Mouse (Mus musculus): ENCODE measurements around the gene Fam43b. TPM values are rescaled to one million over a fixed set of nuclear protein-coding genes. Genes with fewer than 3 reads are reported as not detected.

Fam43b gene
- total RNA-seq, 2 experiments from 2014 or later = not detected

DNA sequence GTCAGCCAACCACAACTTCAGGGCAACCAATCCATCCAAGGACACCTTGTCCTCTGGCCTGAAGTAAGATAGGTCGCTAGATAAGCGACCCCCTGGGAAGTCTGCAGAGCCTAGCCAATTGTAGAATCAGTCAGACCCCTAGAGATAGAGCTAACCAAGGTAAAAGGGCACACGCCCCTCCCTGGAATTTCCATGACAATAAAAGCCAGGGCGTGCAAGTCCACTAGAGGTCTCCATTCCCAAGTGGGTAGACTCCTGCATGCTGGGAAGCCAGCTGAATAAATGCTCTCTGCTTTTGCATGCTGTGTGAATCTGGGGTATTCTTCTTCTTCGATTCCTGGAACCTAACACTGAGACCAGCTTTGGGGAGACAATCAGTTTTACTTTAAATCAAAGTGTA, 20.1 kb upstream of the Fam43b start:
- no peak for TF ChIP-seq CTCF (IDR thresholded peaks at IDR 0.05)
- intact Hi-C loops (cut with DNase I) = no loop called here
- Histone ChIP-seq H3K27ac (no peak overlapping the region), H3K4me3 (no peak overlapping the region)
- no peak for DNase-seq

DNA sequence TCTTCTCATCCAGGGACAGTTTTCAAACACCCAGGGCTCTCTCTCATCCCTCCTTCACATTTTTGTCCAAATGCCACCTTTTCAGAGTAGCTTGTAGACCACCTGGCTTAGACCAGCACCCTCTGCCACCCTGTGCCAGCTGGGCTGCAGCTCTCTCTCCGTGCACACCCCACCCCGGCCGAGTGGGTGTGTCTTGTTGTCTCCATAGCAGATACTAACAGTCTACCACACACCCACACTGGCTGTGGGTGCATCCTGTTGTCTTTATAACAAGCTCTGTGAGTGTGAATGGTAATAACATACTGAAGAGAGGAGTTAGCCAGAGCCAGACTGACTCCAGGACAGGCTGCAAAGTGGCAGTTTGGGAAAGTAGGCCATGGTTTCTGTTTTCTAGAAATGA, 19.7 kb upstream of the Fam43b start:
- TF ChIP-seq CTCF (IDR thresholded peaks at IDR 0.05) = no peak
- DNase-seq = no peak
- no peak overlapping the region for H3K4me3 ChIP-seq
- H3K27ac ChIP-seq = no peak overlapping the region; the same call in 1 of the 2 replicates
- intact Hi-C loops (cut with DNase I) = no loop called here

DNA sequence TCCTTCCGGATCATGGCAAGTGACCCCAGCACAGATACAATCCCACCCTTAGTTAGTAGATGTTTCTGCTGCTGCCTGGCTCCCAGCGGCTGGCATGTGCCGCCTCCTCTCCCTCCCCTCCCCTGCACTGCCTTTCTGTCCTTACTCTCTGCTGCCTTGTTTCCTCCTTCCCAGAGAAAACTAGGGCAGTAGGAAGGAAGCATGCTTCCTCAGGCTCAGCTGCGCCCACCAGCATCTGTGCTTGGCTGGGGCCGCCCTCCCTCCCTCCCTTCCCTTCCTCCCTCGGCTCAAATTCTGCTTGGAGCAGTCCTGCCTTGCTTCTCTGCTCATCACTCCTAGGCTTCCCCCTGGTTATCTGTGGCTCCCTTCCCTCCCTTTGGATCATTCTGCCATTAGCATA, 18.4 kb upstream of the Fam43b start:
- peak overlapping the region; percentile 8; the same call in 1 of the 2 replicates for H3K4me3 ChIP-seq
- no peak for TF ChIP-seq CTCF (IDR thresholded peaks at IDR 0.05)
- H3K27ac ChIP-seq = 0 out of 2 replicates have a peak overlapping the region, but pooled peaks have one; percentile 35
- intact Hi-C loops (cut with DNase I) = no loop called here
- DNase-seq = no peak

GRCm38 (mm10) chr4:138411504-138412121, 15.3 kb upstream of the Fam43b start:
- Histone ChIP-seq H3K27ac (no peak overlapping the region), H3K4me3 (no peak overlapping the region)
- TF ChIP-seq CTCF (IDR thresholded peaks at IDR 0.05) = no peak
- DNase-seq = no peak
- intact Hi-C loops (cut with DNase I) = no loop called here

- no peak for TF ChIP-seq CTCF (IDR thresholded peaks at IDR 0.05)
- intact Hi-C loops (cut with DNase I) = no loop called here
- H3K4me3 ChIP-seq = no peak overlapping the region
- no peak for DNase-seq
- H3K27ac ChIP-seq = no peak overlapping the region
These were observed 14.7 kb upstream of the Fam43b start for GRCm38 (mm10) chr4:138411011-138411410.

- no peak for DNase-seq
- H3K27ac ChIP-seq = no peak overlapping the region
- TF ChIP-seq CTCF (IDR thresholded peaks at IDR 0.05) = no peak
- no peak overlapping the region for H3K4me3 ChIP-seq
- intact Hi-C loops (cut with DNase I) = no loop called here
These were observed 11.3 kb upstream of the Fam43b start for GRCm38 (mm10) chr4:138407479-138408194.

GRCm38 (mm10) chr4:138404806-138405205, 8.5 kb upstream of the Fam43b start:
- intact Hi-C loops (cut with DNase I) = no loop called here
- peak; percentile 88 for TF ChIP-seq CTCF (IDR thresholded peaks at IDR 0.05)
- no peak overlapping the region for H3K27ac ChIP-seq
- no peak overlapping the region for H3K4me3 ChIP-seq
- peak; percentile 69 for DNase-seq

DNA sequence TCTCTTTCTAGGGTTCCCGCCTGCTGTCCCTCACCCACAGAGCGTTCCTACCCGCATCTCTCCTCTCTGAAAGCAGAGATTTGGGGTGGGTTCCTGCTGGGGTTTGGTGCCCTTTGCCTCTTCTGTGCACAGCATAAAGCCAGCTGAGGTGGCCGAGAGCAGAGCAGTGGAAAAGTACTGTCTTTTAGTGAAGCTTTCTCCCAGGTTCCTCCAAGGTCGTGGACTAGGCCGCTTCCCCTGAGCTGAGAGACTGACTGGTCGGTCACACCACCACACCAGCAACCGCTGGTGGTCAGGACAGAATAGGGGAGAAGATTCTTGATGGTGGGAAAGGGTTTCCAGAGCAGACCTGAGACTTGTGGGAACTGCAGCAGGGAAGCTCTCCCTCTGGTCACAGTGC, 383 bp upstream of the Fam43b start:
- no peak overlapping the region for H3K27ac ChIP-seq
- no peak for DNase-seq
- intact Hi-C loops (cut with DNase I) = no loop called here
- TF ChIP-seq CTCF (IDR thresholded peaks at IDR 0.05) = no peak
- peak overlapping the region; percentile 63 for H3K4me3 ChIP-seq

- TF ChIP-seq CTCF (IDR thresholded peaks at IDR 0.05) = no peak
- intact Hi-C loops (cut with DNase I) = no loop called here
- H3K27ac ChIP-seq = no peak overlapping the region
- no peak for DNase-seq
- peak overlapping the region; percentile 63 for H3K4me3 ChIP-seq
These were observed 999 bp downstream of the Fam43b start for GRCm38 (mm10) chr4:138395087-138395970.

GRCm38 (mm10) chr4:138393703-138394102, 2.6 kb downstream of the Fam43b start:
- no peak for TF ChIP-seq CTCF (IDR thresholded peaks at IDR 0.05)

GRCm38 (mm10) chr4:138383789-138384188, 12.5 kb downstream of the Fam43b start:
- intact Hi-C loops (cut with DNase I) = no loop called here
- Histone ChIP-seq H3K4me3 (no peak overlapping the region), H3K27ac (no peak overlapping the region)
- DNase-seq = no peak
- TF ChIP-seq CTCF (IDR thresholded peaks at IDR 0.05) = no peak

More at GRCm38 (mm10) chr4:138393703-138394102, 2.6 kb downstream of the Fam43b start:
- intact Hi-C loops (cut with DNase I) = no loop called here
- Histone ChIP-seq H3K4me3 (no peak overlapping the region), H3K27ac (no peak overlapping the region)
- no peak for DNase-seq

DNA sequence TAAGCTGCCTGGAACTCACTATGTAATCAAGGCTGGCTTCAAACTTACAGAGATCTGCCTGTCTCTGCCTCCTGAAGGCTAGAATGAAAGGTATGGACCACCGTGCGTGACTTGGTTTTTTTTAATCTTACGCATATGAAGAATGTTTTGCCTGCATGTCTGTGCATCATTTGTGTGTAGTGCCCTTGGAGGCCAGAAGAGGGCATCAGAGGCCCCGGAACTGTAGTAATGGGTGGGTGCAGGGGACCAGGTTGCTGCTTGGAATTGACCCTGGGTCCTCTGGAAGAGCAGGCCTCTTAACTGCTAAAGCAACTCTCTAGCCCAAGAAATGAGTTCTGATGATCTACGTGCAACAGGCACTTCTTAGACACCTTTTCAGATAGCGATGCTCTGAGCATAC, 13.9 kb downstream of the Fam43b start:
- intact Hi-C loops (cut with DNase I) = no loop called here
- peak; percentile 32; the same call in 1 of the 2 replicates for TF ChIP-seq CTCF (IDR thresholded peaks at IDR 0.05)
- DNase-seq = no peak
- no peak overlapping the region for H3K4me3 ChIP-seq
- no peak overlapping the region for H3K27ac ChIP-seq

Data from gastrocnemius, adult 2 months (tissue).